Mouse (Mus musculus): ENCODE measurements at regions not wholly inside any gene's neighbourhood (a gene's known extent, or its start where the extent isn't known, plus 50 kb on each side); places are given as distances from the start of the nearest gene placed in this dataset.

- no peak for TF ChIP-seq GATA1 (IDR thresholded peaks at IDR 0.05; ENCODE audit: borderline replicate concordance, low read length)
- no peak for TF ChIP-seq FLI1 (IDR thresholded peaks at IDR 0.05; ENCODE audit: low read length)
Measured at GRCm38 (mm10) chr17:3249320-3249719, 77.1 kb upstream of the Tiam2 start.

Measured in megakaryocyte, embryonic 14.5 days (primary cell).